Mouse (Mus musculus) small intestine, adult 2 months (tissue): ENCODE measurements around the gene Sept9.

Source experiments
- CTCF ChIP-seq: fragments of 200-500 bp; IDR thresholded peaks from 2 replicates; pipeline ENCODE4 v1.5.1; 2012; ENCODE audit warnings: low read depth, mild to moderate bottlenecking, control low read depth, inconsistent platforms, low read length, moderate library complexity, mixed read lengths; ENCODE audit not compliant: insufficient replicate concordance, insufficient read length; ENCODE audit errors: extremely low read depth
- POLR2A ChIP-seq: fragments of 200-500 bp; IDR thresholded peaks from 2 replicates; pipeline ENCODE4 v1.6.1; 2012; ENCODE audit warnings: low read depth, mild to moderate bottlenecking, control low read depth, inconsistent platforms, low read length, moderate library complexity

DNA sequence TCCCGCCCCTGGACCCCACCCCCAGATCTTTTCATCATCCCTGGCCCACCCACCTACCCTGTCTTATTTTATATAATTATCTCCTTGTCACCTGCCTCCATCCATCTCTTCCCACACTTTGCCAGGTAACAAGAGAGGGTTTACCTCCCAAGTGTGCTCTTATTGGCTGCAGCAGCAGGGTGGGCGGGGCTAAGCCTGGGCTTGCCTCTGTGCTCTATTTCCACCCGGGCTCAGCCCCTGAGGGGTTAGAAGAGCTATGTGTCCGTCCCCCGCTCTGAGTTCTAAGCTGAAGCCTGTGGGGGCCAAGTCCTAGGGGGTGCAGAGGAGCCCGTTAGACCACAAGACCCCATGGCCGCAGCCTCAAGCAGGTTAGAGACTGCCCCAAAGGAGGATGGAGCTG is 161.1 kb downstream of the Sept9 start:
- TF ChIP-seq CTCF (no peak), POLR2A (no peak)
